Comparison of ENCODE assay signal across 16 mouse cellular contexts in the genomic region with DNA sequence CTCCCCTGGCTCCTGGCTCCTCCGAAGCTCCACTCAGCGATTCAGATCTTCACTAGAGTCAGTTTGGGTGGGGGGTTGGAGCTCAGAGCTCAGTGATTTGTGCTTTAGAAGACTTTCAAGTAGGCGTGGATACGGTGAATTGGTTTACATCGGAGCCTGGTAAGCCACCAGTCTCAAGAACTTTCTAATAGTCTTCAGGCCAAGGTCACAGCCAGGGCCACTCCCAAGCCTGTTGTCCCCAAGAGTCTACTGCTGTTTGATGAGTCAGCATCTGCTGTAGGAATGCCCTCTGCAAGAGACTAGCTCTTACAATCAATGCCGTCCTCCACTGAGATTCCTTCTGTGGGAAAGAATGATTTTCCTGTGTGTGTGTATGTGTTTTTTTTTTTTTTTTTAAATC. TPM values are rescaled to one million over a fixed set of nuclear protein-coding genes. Genes with fewer than 3 reads are reported as not detected.
A peak's percentile ranks its signal among the peaks of the same experiment; 100 is the strongest.
DNase-seq lines count a peak whose midpoint lies in the region; ATAC-seq and TF ChIP-seq lines count a peak whose summit lies in the region.
"Had no signal": no experiment of that assay in that cellular context is flagged by ENCODE, and none has a peak within 500 bp of the region (broad histone marks: within the 10 kb centered on the region; RNA-seq: fewer than 3 reads in every experiment).

No protein-coding gene starts in this region.

- no peak overlapping the region for H3K4me2 ChIP-seq in heart, embryonic 11.5 days
- H3K4me2 ChIP-seq in hindbrain, embryonic 12.5 days (replicated peaks): no peak overlapping the region
- no peak overlapping the region for H3K4me2 ChIP-seq in neural tube, embryonic 13.5 days
- no peak overlapping the region for H3K4me2 ChIP-seq in liver, embryonic 12.5 days
- H3K4me2 ChIP-seq: lung, embryonic 14.5 days; stomach, embryonic 15.5 days had no signal

- no peaks in the 10 kb centered on the region for H3K36me3 ChIP-seq in heart, embryonic 11.5 days (ENCODE audit: control insufficient read depth, insufficient read depth, low read length)
- H3K36me3 ChIP-seq in hindbrain, embryonic 12.5 days: no peaks in the 10 kb centered on the region
- H3K36me3 ChIP-seq in neural tube, embryonic 13.5 days: no peaks in the 10 kb centered on the region
- H3K36me3 ChIP-seq in liver, embryonic 12.5 days: no peaks in the 10 kb centered on the region
- H3K36me3 ChIP-seq in heart, adult 2 months (ENCODE audit: control insufficient read depth, insufficient read depth, low read length): no peaks in the 10 kb centered on the region; the same call in 1 of the 2 replicates
- H3K36me3 ChIP-seq: stomach, embryonic 15.5 days had no signal

- H3K9me3 ChIP-seq in heart, embryonic 11.5 days (replicated peaks; ENCODE audit: control insufficient read depth, low read length): no peaks in the 10 kb centered on the region
- no peaks in the 10 kb centered on the region for H3K9me3 ChIP-seq in hindbrain, embryonic 12.5 days (replicated peaks)
- no peaks in the 10 kb centered on the region for H3K9me3 ChIP-seq in neural tube, embryonic 13.5 days
- no peaks in the 10 kb centered on the region for H3K9me3 ChIP-seq in liver, embryonic 12.5 days (replicated peaks)
- H3K9me3 ChIP-seq: forebrain, embryonic 13.5 days; stomach, embryonic 15.5 days had no signal

- TF ChIP-seq EP300 in heart, adult 2 months (IDR thresholded peaks at IDR 0.05; ENCODE audit: insufficient read depth, low read depth, low read length): no peak

- no peak for TF ChIP-seq POLR2A in heart, adult 2 months (IDR thresholded peaks at IDR 0.05; ENCODE audit: insufficient read depth, low read depth, low read length)

- WGBS in heart, embryonic 11.5 days (ENCODE audit: insufficient replicate concordance): 75% methylated on average over 6 of the region's 6 CpGs
- WGBS in hindbrain, embryonic 12.5 days: 60% methylated on average over 6 of the region's 6 CpGs
- 68% methylated on average over 6 of the region's 6 CpGs for WGBS in neural tube, embryonic 13.5 days
- WGBS in liver, embryonic 12.5 days (ENCODE audit: insufficient replicate concordance): 75% methylated on average over 6 of the region's 6 CpGs
- 86% methylated on average over 6 of the region's 6 CpGs for WGBS in heart, adult 2 months

- no peak overlapping the region for H3K9ac ChIP-seq in heart, embryonic 11.5 days (ENCODE audit: low read depth, low read length)
- no peak overlapping the region for H3K9ac ChIP-seq in hindbrain, embryonic 12.5 days
- H3K9ac ChIP-seq in neural tube, embryonic 13.5 days: peak overlapping the region; percentile 4; the same call in 1 of the 2 replicates
- no peak overlapping the region for H3K9ac ChIP-seq in liver, embryonic 12.5 days
- no peak overlapping the region for H3K9ac ChIP-seq in heart, adult 2 months (ENCODE audit: low read depth, low read length)
- H3K9ac ChIP-seq: lung, embryonic 14.5 days; stomach, embryonic 15.5 days had no signal

- DNase-seq in heart, postnatal 25 days (ENCODE audit: low spot score): no peak
- DNase-seq in R1 (ENCODE audit: low read depth, low spot score): peak; percentile 97
- no peak for DNase-seq in heart, adult 2 months
- DNase-seq: gastrocnemius, postnatal 14 days; kidney, adult 8-10 months; lung, embryonic 14.5 days had no signal

- no peak overlapping the region for H3K4me3 ChIP-seq in heart, embryonic 11.5 days (ENCODE audit: low read depth, low read length)
- no peak overlapping the region for H3K4me3 ChIP-seq in hindbrain, embryonic 12.5 days
- no peak overlapping the region for H3K4me3 ChIP-seq in neural tube, embryonic 13.5 days
- no peak overlapping the region for H3K4me3 ChIP-seq in liver, embryonic 12.5 days
- no peak overlapping the region for H3K4me3 ChIP-seq in heart, adult 2 months
- H3K4me3 ChIP-seq: forebrain, embryonic 13.5 days; stomach, embryonic 15.5 days had no signal

- intact Hi-C loops in heart, postnatal 25 days (cut with DNase I): no loop called here
- intact Hi-C loops in heart, adult 2 months (cut with DNase I): no loop called here

- H3K79me2 ChIP-seq in heart, adult 2 months (replicated peaks; ENCODE audit: control insufficient read depth, insufficient read depth, low read length): no peaks in the 10 kb centered on the region

- no peak for TF ChIP-seq CTCF in heart, adult 2 months (IDR thresholded peaks at IDR 0.05)

- H3K4me1 ChIP-seq in heart, embryonic 11.5 days (ENCODE audit: control insufficient read depth, insufficient read depth, low read length): peaks cover 38% of the 10 kb centered on the region
- peaks cover 61% of the 10 kb centered on the region for H3K4me1 ChIP-seq in hindbrain, embryonic 12.5 days
- peaks cover 68% of the 10 kb centered on the region for H3K4me1 ChIP-seq in neural tube, embryonic 13.5 days (replicated peaks)
- H3K4me1 ChIP-seq in liver, embryonic 12.5 days: peaks cover 29% of the 10 kb centered on the region
- H3K4me1 ChIP-seq in heart, adult 2 months (ENCODE audit: control insufficient read depth, insufficient read depth, low read length): peaks cover 8% of the 10 kb centered on the region

- no peak for ATAC-seq in heart, embryonic 11.5 days (replicated peaks; ENCODE audit: insufficient number of reproducible peaks, low FRiP score, low TSS enrichment)
- no peak for ATAC-seq in hindbrain, embryonic 12.5 days (ENCODE audit: low FRiP score)
- no peak for ATAC-seq in neural tube, embryonic 13.5 days (ENCODE audit: low read depth)
- no peak for ATAC-seq in liver, embryonic 12.5 days
- ATAC-seq: forebrain, embryonic 13.5 days had no signal

- H3K27ac ChIP-seq in heart, embryonic 11.5 days (ENCODE audit: low read depth, low read length): 0 out of 2 replicates have a peak overlapping the region, but pooled peaks have one; percentile 1
- peak overlapping the region; percentile 48; the same call in 1 of the 2 replicates for H3K27ac ChIP-seq in hindbrain, embryonic 12.5 days
- peak overlapping the region; percentile 99; the same call in 1 of the 2 replicates for H3K27ac ChIP-seq in neural tube, embryonic 13.5 days (replicated peaks)
- H3K27ac ChIP-seq in liver, embryonic 12.5 days: no peak overlapping the region
- no peak overlapping the region for H3K27ac ChIP-seq in heart, adult 2 months
- H3K27ac ChIP-seq: stomach, embryonic 15.5 days had no signal

- no peaks in the 10 kb centered on the region for H3K27me3 ChIP-seq in heart, embryonic 11.5 days (ENCODE audit: control insufficient read depth, insufficient read depth, low read length)
- H3K27me3 ChIP-seq in hindbrain, embryonic 12.5 days: no peaks in the 10 kb centered on the region
- no peaks in the 10 kb centered on the region for H3K27me3 ChIP-seq in neural tube, embryonic 13.5 days
- H3K27me3 ChIP-seq in liver, embryonic 12.5 days (replicated peaks): 0 out of 2 replicates have a peak, but pooled peaks cover 4% of the 10 kb centered on the region
- H3K27me3 ChIP-seq in heart, adult 2 months (ENCODE audit: control insufficient read depth, insufficient read depth, low read length): no peaks in the 10 kb centered on the region
- H3K27me3 ChIP-seq: forebrain, embryonic 13.5 days; stomach, embryonic 15.5 days had no signal

RNA-seq across cellular contexts. Expression of gene Tuba1a, which starts 28.6 kb away (rescaled TPM):
- polyA plus RNA-seq in heart, embryonic 11.5 days (2014; fragmentation: Nextera tagmentation; extraction: Ambion mirVana): 1,237 and 1,376 TPM in 2 replicates
- 100 to 1,000 TPM in 1 of 2 experiments, 10 to 100 TPM in 1; 99.4 to 105 TPM for total RNA-seq in heart, postnatal 25 days (2021)
- polyA plus RNA-seq in hindbrain, embryonic 12.5 days (2016; fragmentation: Nextera tagmentation; extraction: Ambion mirVana): 9,547 and 9,692 TPM in 2 replicates
- polyA plus RNA-seq in neural tube, embryonic 13.5 days (2015; fragmentation: Nextera tagmentation; extraction: Ambion mirVana): 13,124 and 14,228 TPM in 2 replicates
- polyA plus RNA-seq in liver, embryonic 12.5 days (2016; fragmentation: Nextera tagmentation; extraction: Ambion mirVana): 180 and 181 TPM in 2 replicates
- total RNA-seq in heart, adult 2 months (2021): 10 to 100 TPM; 57.0 to 85.0 TPM
- polyA plus RNA-seq in heart, adult 2 months (2012; rRNA removed): 165 and 235 TPM in 2 replicates

RNA-seq across cellular contexts. Expression of gene Gm49450, which starts 28.7 kb away (rescaled TPM):
- polyA plus RNA-seq in heart, embryonic 11.5 days (2014; fragmentation: Nextera tagmentation; extraction: Ambion mirVana): not detected in 2 replicates
- total RNA-seq in heart, postnatal 25 days (2021): not detected
- not detected in 2 replicates for polyA plus RNA-seq in hindbrain, embryonic 12.5 days (2016; fragmentation: Nextera tagmentation; extraction: Ambion mirVana)
- not detected in 2 replicates for polyA plus RNA-seq in neural tube, embryonic 13.5 days (2015; fragmentation: Nextera tagmentation; extraction: Ambion mirVana)
- polyA plus RNA-seq in liver, embryonic 12.5 days (2016; fragmentation: Nextera tagmentation; extraction: Ambion mirVana): not detected in 2 replicates
- not detected for total RNA-seq in heart, adult 2 months (2021)
- polyA plus RNA-seq in heart, adult 2 months (2012; rRNA removed): 26.2 TPM in 1 of 2 replicates, not detected in the other
- total RNA-seq: gastrocnemius, postnatal 14 days; layer of hippocampus, adult 8-10 months had no signal
- polyA plus RNA-seq: embryonic facial prominence, embryonic 11.5 days; forebrain, embryonic 13.5 days; heart, postnatal 0 days; limb, embryonic 11.5 days; lung, embryonic 14.5 days; stomach, embryonic 15.5 days had no signal

RNA-seq across cellular contexts. Expression of gene Tuba1c, which starts 47.6 kb away (rescaled TPM):
- polyA plus RNA-seq in heart, embryonic 11.5 days (2014; fragmentation: Nextera tagmentation; extraction: Ambion mirVana): 167 and 169 TPM in 2 replicates
- 10 to 100 TPM; 33.5 to 33.7 TPM for total RNA-seq in heart, postnatal 25 days (2021)
- 59.6 and 72.4 TPM in 2 replicates for polyA plus RNA-seq in hindbrain, embryonic 12.5 days (2016; fragmentation: Nextera tagmentation; extraction: Ambion mirVana)
- 25.6 and 29.7 TPM in 2 replicates for polyA plus RNA-seq in neural tube, embryonic 13.5 days (2015; fragmentation: Nextera tagmentation; extraction: Ambion mirVana)
- polyA plus RNA-seq in liver, embryonic 12.5 days (2016; fragmentation: Nextera tagmentation; extraction: Ambion mirVana): 242 and 244 TPM in 2 replicates
- total RNA-seq in heart, adult 2 months (2021): 10 to 100 TPM; 30.1 to 39.0 TPM
- polyA plus RNA-seq in heart, adult 2 months (2012; rRNA removed): 58.6 and 74.4 TPM in 2 replicates

RNA-seq across cellular contexts. Expression of gene Tuba1b, which starts 47.7 kb away (rescaled TPM):
- polyA plus RNA-seq in heart, embryonic 11.5 days (2014; fragmentation: Nextera tagmentation; extraction: Ambion mirVana): 1,819 and 1,826 TPM in 2 replicates
- 100 to 1,000 TPM; 163 to 175 TPM for total RNA-seq in heart, postnatal 25 days (2021)
- 1,219 and 1,243 TPM in 2 replicates for polyA plus RNA-seq in hindbrain, embryonic 12.5 days (2016; fragmentation: Nextera tagmentation; extraction: Ambion mirVana)
- 1,062 and 1,121 TPM in 2 replicates for polyA plus RNA-seq in neural tube, embryonic 13.5 days (2015; fragmentation: Nextera tagmentation; extraction: Ambion mirVana)
- 1,333 and 1,388 TPM in 2 replicates for polyA plus RNA-seq in liver, embryonic 12.5 days (2016; fragmentation: Nextera tagmentation; extraction: Ambion mirVana)
- total RNA-seq in heart, adult 2 months (2021): 100 to 1,000 TPM; 129 to 144 TPM
- 534 and 728 TPM in 2 replicates for polyA plus RNA-seq in heart, adult 2 months (2012; rRNA removed)

Comparison
In these comparisons a context has a peak if more than half of its experiments do, and no peak if none do; other contexts are left out.
1. H3K27ac ChIP-seq: peak in heart, embryonic 11.5 days (single experiment), hindbrain, embryonic 12.5 days (single experiment) and neural tube, embryonic 13.5 days (single experiment); none in liver, embryonic 12.5 days (single experiment) and heart, adult 2 months (single experiment).